Mouse (Mus musculus): ENCODE data around the gene Tmem107. TPM values are rescaled to one million over a fixed set of nuclear protein-coding genes. Genes with fewer than 3 reads are reported as not detected.

Gene Tmem107
- polyA plus RNA-seq, 1 experiment, result 31.1 TPM

DNA sequence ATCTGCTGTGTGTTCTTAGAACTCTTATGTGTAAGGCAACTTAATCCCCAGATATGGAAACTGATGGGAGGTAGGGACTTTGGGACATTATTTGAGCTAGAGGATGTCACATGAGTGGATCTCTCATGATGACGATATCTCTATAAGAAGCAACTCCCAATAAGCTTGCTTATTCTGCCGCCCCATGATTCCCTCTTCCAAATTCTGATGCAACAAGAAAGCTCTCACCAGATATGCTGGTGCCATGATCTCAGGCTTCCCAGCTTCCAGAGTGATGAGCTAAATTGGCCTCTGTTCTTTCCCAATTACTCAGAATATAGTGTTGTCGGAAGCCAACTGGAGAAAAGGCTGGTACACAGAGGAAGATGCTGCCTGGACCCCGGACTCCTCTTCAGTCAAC lies 41.3 kb downstream of the Tmem107 start:
- H3K27me3 ChIP-seq (ENCODE audit: control insufficient read depth, insufficient read depth, low read length), result no peaks in the 10 kb centered on the region
- H3K4me3 ChIP-seq (ENCODE audit: control insufficient read depth, insufficient read depth, low read length), result no peak overlapping the region
- no peak for DNase-seq
- H3K27ac ChIP-seq (ENCODE audit: control insufficient read depth, insufficient read depth, low read length), result no peak overlapping the region
- TF ChIP-seq CTCF (IDR thresholded peaks at IDR 0.05; ENCODE audit: borderline replicate concordance, control insufficient read depth, extremely low read depth, insufficient read depth, low read length, poor library complexity) (no peak), POLR2A (IDR thresholded peaks at IDR 0.05; ENCODE audit: control insufficient read depth, extremely low read depth, insufficient read depth, low read length, poor library complexity) (no peak)
- H3K4me1 ChIP-seq (replicated peaks; ENCODE audit: control insufficient read depth, insufficient read depth, low read length), result no peaks in the 10 kb centered on the region
- H3K36me3 ChIP-seq (ENCODE audit: control insufficient read depth, insufficient read depth, low read length), result peaks cover 16% of the 10 kb centered on the region
- WGBS, result 87% methylated on average over 4 of the region's 4 CpGs

DNA sequence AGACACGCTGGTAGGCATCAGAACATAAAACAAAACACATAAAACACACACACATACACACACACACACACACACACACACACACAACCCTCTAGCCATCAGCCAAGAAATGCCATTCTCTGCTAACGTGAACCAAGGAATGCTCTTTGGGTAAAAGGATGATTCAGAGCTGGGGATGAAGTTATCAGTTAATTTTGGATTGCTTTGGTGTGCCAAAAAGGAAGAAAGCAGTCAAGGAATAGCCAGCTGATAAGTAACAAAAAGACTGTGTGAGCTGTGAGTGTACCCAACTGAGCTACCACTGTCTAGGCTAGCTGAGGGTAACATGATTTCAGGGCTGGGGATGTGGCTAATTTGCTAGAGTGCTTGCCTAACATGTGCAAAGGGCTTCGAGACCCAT lies 43.4 kb downstream of the Tmem107 start:
- WGBS, result 73% methylated on average over 3 of the region's 3 CpGs
- H3K4me3 ChIP-seq (ENCODE audit: control insufficient read depth, insufficient read depth, low read length), result no peak overlapping the region
- H3K4me1 ChIP-seq (replicated peaks; ENCODE audit: control insufficient read depth, insufficient read depth, low read length), result peaks cover 10% of the 10 kb centered on the region
- H3K27ac ChIP-seq (ENCODE audit: control insufficient read depth, insufficient read depth, low read length), result no peak overlapping the region
- no peaks in the 10 kb centered on the region; the same call in 1 of the 2 replicates for H3K36me3 ChIP-seq (ENCODE audit: control insufficient read depth, insufficient read depth, low read length)
- H3K27me3 ChIP-seq (ENCODE audit: control insufficient read depth, insufficient read depth, low read length), result no peaks in the 10 kb centered on the region
- TF ChIP-seq CTCF (IDR thresholded peaks at IDR 0.05; ENCODE audit: borderline replicate concordance, control insufficient read depth, extremely low read depth, insufficient read depth, low read length, poor library complexity) (no peak), POLR2A (IDR thresholded peaks at IDR 0.05; ENCODE audit: control insufficient read depth, extremely low read depth, insufficient read depth, low read length, poor library complexity) (no peak)
- no peak for DNase-seq

DNA sequence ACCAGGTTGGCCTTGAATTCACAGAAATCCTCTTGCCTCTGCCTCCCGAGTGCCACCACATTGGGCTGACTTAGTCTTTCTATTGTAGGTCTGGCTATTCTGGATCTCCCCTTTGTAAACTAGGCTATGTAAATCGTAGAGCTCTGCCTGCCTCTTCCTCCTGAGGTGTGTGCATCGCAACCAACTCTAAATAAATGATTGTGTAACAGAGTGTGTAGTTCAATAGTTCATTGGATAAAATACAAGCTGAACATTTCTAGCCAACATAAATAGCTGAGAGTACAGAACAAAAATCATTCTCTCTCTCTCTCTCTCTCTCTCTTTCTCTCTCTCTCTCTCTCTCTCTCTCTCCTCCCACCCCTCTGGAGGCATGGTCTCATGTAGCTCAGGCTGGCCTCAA lies 44.0 kb downstream of the Tmem107 start:
- Histone ChIP-seq H3K4me3 (ENCODE audit: control insufficient read depth, insufficient read depth, low read length) (no peak overlapping the region), H3K4me1 (replicated peaks; ENCODE audit: control insufficient read depth, insufficient read depth, low read length) (peaks cover 13% of the 10 kb centered on the region), H3K36me3 (ENCODE audit: control insufficient read depth, insufficient read depth, low read length) (no peaks in the 10 kb centered on the region), H3K27ac (ENCODE audit: control insufficient read depth, insufficient read depth, low read length) (no peak overlapping the region), H3K27me3 (ENCODE audit: control insufficient read depth, insufficient read depth, low read length) (no peaks in the 10 kb centered on the region)
- DNase-seq, result no peak
- TF ChIP-seq POLR2A (IDR thresholded peaks at IDR 0.05; ENCODE audit: control insufficient read depth, extremely low read depth, insufficient read depth, low read length, poor library complexity) (no peak), CTCF (IDR thresholded peaks at IDR 0.05; ENCODE audit: borderline replicate concordance, control insufficient read depth, extremely low read depth, insufficient read depth, low read length, poor library complexity) (no peak)
- WGBS, result 91% methylated on average over 3 of the region's 3 CpGs

DNA sequence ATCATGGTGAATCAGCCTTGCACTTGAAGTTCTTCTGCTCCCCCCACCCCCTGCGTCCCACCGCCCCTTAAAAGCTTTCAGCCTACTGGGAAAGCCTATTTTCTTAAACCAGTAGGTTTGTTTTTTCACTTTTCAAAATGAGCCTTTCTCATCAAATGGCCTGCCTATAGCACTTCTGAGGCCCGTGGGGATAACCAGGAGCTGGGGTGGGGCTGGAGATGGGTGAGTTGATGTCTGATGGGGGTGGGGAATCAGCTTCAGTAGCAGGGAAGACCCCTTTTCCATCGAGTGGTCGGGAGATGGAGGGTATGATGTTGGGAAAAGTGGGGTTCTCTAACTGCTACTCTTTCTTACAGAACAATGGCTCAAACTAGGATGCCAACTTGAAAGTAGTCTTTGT lies 46.2 kb downstream of the Tmem107 start:
- no peaks in the 10 kb centered on the region for H3K36me3 ChIP-seq (ENCODE audit: control insufficient read depth, insufficient read depth, low read length)
- no peak overlapping the region for H3K27ac ChIP-seq (ENCODE audit: control insufficient read depth, insufficient read depth, low read length)
- H3K27me3 ChIP-seq (ENCODE audit: control insufficient read depth, insufficient read depth, low read length), result peaks cover 8% of the 10 kb centered on the region; the same call in 1 of the 2 replicates
- WGBS, result 87% methylated on average over 5 of the region's 5 CpGs
- no peak for DNase-seq
- TF ChIP-seq CTCF (IDR thresholded peaks at IDR 0.05; ENCODE audit: borderline replicate concordance, control insufficient read depth, extremely low read depth, insufficient read depth, low read length, poor library complexity), result no peak
- no peak for TF ChIP-seq POLR2A (IDR thresholded peaks at IDR 0.05; ENCODE audit: control insufficient read depth, extremely low read depth, insufficient read depth, low read length, poor library complexity)
- H3K4me3 ChIP-seq (ENCODE audit: control insufficient read depth, insufficient read depth, low read length), result no peak overlapping the region
- peaks cover 31% of the 10 kb centered on the region for H3K4me1 ChIP-seq (replicated peaks; ENCODE audit: control insufficient read depth, insufficient read depth, low read length)

DNA sequence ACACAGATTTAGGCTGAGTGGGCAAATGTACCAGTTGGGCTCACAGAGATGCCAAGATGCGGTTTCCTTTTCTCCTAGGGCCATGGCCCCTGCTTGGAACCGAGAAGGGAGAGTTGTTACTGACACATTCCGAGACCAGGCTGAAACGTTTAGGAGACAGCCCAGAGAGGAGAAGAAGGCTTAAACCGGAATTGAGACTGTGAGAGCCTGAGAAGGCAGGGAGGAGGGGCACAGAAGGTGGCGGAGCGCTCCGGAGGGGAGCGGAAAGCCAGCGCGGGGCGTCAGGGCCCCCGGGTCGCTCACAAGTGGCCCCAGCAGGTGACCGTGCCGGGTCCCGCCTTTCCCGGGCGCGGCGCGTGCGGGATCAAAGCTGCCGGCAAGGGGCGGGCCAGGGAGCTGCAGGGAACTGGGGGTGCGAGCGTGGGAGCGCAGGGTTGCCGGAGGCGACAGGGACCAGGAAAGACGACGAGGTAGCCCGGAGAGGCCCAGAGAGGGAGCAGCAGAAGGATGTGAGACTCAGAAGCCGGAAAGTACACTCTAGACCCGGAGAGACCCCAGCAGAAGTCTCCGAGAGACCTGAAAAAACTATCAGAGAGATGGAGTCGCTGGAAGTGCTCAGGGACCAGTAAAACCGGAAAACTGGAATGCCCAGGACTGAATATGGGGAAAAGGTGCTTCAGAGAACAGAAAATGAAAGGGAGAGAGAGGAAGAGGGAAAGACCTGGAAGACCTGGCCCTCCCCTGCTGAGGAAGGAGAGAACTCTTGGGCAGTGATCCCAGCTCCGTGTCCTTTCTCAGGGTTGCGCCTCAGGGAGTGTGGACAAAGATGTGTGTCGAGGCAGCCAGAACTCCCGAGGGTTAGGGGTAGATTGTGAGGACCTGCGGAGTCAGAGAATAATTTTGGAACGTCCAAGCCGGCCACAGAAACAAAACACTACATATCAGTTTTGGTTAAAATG lies 47.4 kb downstream of the Tmem107 start:
- WGBS, result under 1% methylated on average over 45 of the region's 45 CpGs
- Histone ChIP-seq H3K27ac (ENCODE audit: control insufficient read depth, insufficient read depth, low read length) (peak overlapping the region; percentile 14; the same call in 1 of the 2 replicates), H3K36me3 (ENCODE audit: control insufficient read depth, insufficient read depth, low read length) (no peaks in the 10 kb centered on the region), H3K27me3 (ENCODE audit: control insufficient read depth, insufficient read depth, low read length) (peaks cover 13% of the 10 kb centered on the region), H3K4me1 (replicated peaks; ENCODE audit: control insufficient read depth, insufficient read depth, low read length) (peaks cover 35% of the 10 kb centered on the region), H3K4me3 (ENCODE audit: control insufficient read depth, insufficient read depth, low read length) (peak overlapping the region; percentile 92)
- TF ChIP-seq CTCF (IDR thresholded peaks at IDR 0.05; ENCODE audit: borderline replicate concordance, control insufficient read depth, extremely low read depth, insufficient read depth, low read length, poor library complexity) (no peak), POLR2A (IDR thresholded peaks at IDR 0.05; ENCODE audit: control insufficient read depth, extremely low read depth, insufficient read depth, low read length, poor library complexity) (no peak)
- peak; percentile 76 for DNase-seq

DNA sequence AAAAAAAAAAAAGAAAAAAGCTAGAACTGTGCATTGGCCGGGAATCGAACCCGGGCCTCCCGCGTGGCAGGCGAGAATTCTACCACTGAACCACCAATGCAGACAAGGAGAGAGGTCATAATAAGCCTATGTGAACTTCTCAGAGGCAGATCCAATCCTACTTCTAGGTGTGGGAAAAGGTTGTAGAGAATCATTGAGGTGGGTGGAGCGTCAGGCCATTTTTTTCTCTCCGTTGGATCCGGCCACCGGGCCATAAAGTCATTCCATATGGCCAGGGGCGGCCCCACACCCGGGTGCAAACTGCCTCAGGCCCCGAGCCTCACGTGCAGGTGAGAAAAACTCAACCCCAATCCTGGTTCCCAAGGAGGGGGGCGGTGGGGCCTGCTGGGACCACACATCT lies 48.2 kb downstream of the Tmem107 start:
- peaks cover 13% of the 10 kb centered on the region for H3K27me3 ChIP-seq (ENCODE audit: control insufficient read depth, insufficient read depth, low read length)
- TF ChIP-seq POLR2A (IDR thresholded peaks at IDR 0.05; ENCODE audit: control insufficient read depth, extremely low read depth, insufficient read depth, low read length, poor library complexity), result no peak
- no peak for TF ChIP-seq CTCF (IDR thresholded peaks at IDR 0.05; ENCODE audit: borderline replicate concordance, control insufficient read depth, extremely low read depth, insufficient read depth, low read length, poor library complexity)
- H3K4me3 ChIP-seq (ENCODE audit: control insufficient read depth, insufficient read depth, low read length), result no peak overlapping the region
- H3K27ac ChIP-seq (ENCODE audit: control insufficient read depth, insufficient read depth, low read length), result no peak overlapping the region
- H3K36me3 ChIP-seq (ENCODE audit: control insufficient read depth, insufficient read depth, low read length), result no peaks in the 10 kb centered on the region
- 5% methylated on average over 15 of the region's 15 CpGs for WGBS
- peak; percentile 89 for DNase-seq
- peaks cover 40% of the 10 kb centered on the region for H3K4me1 ChIP-seq (replicated peaks; ENCODE audit: control insufficient read depth, insufficient read depth, low read length)
